Mouse (Mus musculus) adrenal gland, adult 18-20 months (tissue): Measurements from ENCODE around the gene Mapk3. TPM values are rescaled to one million over a fixed set of nuclear protein-coding genes. Genes with fewer than 3 reads are reported as not detected.

Experiments used
- DNase-seq, 2 experiments: peaks; one replicate each; pipeline ENCODE4 v3.0.0; 2021 to 2022; ENCODE audit warnings: low spot score in 2 of 2
- total RNA-seq, 2 experiments: library from RNA; stranded (reverse); gene quantifications; 1 replicate in 1 of 2; 2 replicates in 1 of 2; pipeline ENCODE4 v1.2.3; 2021

The Mapk3 gene
- total RNA-seq, 2 experiments from 2014 or later = 123 to 131 TPM

GRCm38 (mm10) chr7:126781661-126782370 lies 22.4 kb downstream of the Mapk3 start:
- DNase-seq = no peak

DNA sequence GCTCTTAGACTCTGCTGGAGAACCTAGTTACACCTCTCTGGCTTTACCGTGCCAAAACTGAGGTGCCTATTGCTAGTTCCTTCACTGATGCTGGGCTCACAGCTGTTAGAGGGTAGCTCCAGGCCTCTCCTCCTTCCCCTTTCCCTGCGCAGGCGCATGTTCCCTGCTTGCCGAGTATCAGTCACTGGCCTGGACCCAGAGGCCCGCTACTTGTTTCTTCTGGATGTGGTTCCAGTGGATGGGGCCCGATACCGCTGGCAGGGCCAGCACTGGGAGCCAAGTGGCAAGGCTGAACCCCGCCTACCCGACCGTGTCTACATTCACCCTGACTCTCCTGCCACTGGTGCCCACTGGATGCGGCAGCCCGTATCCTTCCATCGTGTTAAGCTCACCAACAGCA lies 23.3 kb downstream of the Mapk3 start:
- no peak for DNase-seq

GRCm38 (mm10) chr7:126784469-126784868 lies 25.1 kb downstream of the Mapk3 start:
- DNase-seq = no peak

- no peak for DNase-seq
Measured at GRCm38 (mm10) chr7:126785056-126785455, 25.7 kb downstream of the Mapk3 start.

- no peak for DNase-seq
Measured at GRCm38 (mm10) chr7:126786142-126786541, 26.7 kb downstream of the Mapk3 start.

- no peak for DNase-seq
Measured at GRCm38 (mm10) chr7:126789141-126789540, 29.7 kb downstream of the Mapk3 start.

- DNase-seq = peak; percentile 92 to 94
Measured at GRCm38 (mm10) chr7:126791851-126792720, 32.7 kb downstream of the Mapk3 start, which contains the start of gene Ppp4c. Gene Ppp4c (minus strand): TSS chr7:126792496.

GRCm38 (mm10) chr7:126792721-126793443 lies 33.5 kb downstream of the Mapk3 start:
- no peak for DNase-seq

- no peak for DNase-seq
Measured at GRCm38 (mm10) chr7:126793456-126794270, 34.3 kb downstream of the Mapk3 start.

DNA sequence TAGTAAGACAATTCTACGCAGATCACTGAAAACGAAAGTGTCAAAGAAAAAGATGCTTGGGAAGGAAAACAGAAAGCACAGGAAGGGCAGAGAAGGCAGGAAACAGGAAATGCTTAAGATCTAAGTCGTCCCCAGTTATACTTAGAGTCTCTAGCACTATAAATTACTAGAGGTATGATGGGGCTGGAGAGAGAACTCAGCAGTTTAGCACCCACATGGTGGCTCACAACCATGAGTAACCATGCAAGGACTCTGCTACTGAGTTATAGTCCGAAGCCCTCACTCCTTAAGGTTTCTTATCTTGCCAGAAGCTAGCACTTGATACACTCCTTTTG lies 34.8 kb downstream of the Mapk3 start:
- no peak for DNase-seq

DNA sequence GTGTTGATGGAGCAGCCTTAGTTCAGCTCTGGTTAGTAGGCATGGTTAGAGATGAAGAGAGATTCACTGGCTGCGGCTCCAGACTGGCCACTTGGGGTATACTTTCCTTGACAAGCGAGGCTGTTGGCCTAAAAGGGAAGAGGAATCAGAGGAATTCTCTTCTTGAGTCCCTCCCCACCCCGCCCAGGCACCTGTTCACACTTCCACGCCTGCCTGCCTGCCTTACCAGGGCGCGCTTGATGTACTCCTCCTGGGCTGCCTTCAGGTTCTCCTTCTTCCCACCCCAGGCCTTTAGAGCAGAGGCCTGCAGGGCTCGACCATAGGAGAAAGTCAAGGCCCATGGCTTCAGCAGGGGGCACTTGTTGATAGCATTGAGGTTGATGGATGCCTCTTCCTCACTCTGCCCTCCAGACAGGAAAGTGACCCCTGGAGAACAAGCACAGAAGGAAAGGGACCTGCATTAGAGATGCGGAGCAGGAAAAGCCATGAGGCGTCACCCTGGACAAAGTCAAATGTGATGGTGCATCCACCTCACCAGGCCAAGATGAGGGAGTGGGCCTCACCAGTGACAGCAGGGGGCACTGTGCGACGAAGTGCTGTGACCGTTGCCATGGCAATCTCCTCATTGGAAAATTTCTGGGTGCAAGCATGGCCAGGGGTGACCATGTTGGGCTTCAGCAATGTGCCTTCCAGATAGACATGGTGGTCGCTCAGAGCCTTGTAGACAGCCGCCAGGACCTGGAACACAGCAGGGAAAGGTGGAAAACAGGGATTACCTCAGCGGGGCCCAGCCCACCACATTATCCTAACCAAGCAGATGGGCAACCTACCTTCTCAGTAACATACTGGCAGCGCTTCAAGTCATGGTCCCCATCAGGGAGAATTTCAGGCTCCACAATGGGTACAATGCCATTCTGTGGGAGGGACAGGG lies 36.3 kb downstream of the Mapk3 start:
- DNase-seq = no peak

- DNase-seq = no peak
Measured at GRCm38 (mm10) chr7:126796350-126796932, 37.0 kb downstream of the Mapk3 start.

GRCm38 (mm10) chr7:126797411-126798126 lies 38.2 kb downstream of the Mapk3 start, which contains the start of gene Fam57b:
Gene Fam57b (plus strand): TSS chr7:126797668.
- no peak for DNase-seq

- no peak for DNase-seq
Measured at GRCm38 (mm10) chr7:126798127-126799049, 39.0 kb downstream of the Mapk3 start.

- DNase-seq = peak; percentile 91 to 92
Measured at GRCm38 (mm10) chr7:126799050-126799467, 39.7 kb downstream of the Mapk3 start.

GRCm38 (mm10) chr7:126799468-126800268 lies 40.3 kb downstream of the Mapk3 start:
- DNase-seq = peak; percentile 64 to 71
